Mouse (Mus musculus): ENCODE data around the gene Rogdi. TPM values are rescaled to one million over a fixed set of nuclear protein-coding genes. Genes with fewer than 3 reads are reported as not detected.

Rogdi gene
- 100 to 1,000 TPM; 282 to 333 (median 307) TPM for total RNA-seq (2022)

DNA sequence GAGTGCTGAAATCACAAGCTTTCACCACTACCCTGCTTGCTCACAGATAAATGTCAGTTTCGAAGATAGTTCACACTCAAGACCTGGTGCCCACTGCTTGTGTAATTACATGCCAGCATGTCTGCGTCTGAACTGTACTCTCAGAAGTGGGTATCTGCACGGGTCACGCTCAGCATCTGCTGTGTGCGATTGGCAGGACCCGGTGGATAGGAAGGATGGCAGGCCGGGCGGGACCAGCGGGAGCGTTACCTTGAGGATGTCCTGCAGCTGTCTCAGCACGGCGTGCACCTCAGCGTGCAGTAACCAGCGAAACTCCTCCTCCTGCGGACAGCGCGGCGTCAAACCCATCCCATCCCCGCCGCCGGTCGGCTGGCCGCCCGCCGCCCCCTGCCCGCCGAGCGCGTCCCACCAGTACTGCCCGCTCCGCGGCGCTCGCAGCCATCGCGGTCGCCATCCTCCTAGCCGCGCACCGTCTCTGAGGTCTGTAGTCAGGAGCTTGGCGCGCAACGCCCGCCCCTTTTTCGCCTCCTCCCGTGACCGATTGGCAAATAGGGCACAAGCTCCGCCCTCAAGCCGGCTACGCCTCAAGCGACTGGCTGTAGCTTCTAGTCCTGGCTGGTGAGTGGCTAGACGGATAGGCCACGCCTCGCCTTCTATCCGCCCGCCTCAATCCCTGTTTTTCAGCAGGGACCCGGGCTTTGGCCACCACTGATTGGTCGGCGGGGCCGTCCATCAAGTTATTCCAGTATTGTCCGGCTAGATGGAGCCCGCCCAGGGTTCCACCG is at the start of gene Rogdi:
Gene Rogdi (minus strand): TSS at position 500 of the 785 bp plus-strand sequence.
- DNase-seq (ENCODE audit: low spot score in 2 of 2) = peak; percentile 99

DNA sequence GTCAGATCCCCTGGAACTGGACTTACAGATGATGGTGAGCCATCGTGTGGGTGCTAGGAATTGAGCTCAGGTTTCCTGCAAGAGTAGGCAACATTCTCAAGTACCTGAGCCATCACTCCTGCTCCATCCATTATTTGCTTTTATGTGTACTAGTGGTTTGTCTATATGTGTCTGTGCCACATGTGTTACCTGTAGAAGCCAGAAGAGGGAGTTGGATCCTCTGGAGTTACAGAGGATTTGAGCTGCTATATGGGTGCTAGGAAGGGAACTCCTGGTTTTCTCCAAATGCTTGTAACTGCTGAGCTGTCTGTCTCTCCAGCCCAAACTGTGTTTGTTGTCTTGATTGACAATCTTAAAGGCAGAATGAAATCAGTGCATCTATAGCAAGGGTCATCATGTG is 44.8 kb upstream of the Rogdi start:
- DNase-seq (ENCODE audit: low spot score in 2 of 2) = no peak

DNA sequence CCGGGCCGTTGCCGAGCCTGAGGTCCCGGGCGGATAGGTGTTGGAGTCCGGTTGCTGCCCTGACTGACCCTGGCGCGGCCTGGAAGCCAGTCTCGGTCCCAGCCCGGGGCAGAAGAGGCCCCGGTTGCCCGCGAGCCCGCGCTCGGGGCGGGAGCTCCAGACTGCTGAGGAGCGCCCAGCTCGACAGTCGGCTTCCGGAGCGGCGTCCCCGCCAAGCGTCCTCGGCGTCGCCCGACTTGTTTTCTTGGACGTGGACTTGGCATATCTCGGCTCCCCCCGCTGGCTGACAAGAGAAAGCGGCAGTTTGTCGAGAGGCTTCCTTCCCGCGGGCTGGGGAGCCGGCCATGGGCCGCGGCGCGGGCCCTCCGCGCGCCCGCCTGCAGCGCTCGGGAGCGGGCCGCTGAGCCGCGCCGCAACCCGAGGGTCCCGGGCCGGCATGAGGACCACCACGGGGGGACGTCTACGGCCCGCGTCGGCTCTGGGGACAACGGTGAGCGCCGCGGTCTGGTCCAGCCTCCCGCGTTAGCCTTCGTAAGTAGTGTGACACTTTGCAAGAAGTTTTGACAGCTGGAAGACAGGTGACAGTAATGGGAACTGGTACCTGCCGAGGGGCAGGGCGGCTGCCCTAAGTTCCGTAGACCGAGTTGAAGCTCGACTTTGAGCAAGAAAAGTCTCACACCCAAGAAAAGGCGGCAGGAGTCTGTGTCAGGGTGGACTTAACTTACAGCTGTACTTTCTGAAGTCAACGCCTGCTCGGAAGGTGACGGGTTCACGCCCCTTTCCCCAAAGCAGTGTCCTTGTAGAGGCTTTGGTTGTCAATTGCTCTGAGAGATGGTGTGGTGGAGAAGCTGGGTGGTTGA is 37.1 kb upstream of the Rogdi start:
- peak; percentile 52 to 66 for DNase-seq (ENCODE audit: low spot score in 2 of 2)

DNA sequence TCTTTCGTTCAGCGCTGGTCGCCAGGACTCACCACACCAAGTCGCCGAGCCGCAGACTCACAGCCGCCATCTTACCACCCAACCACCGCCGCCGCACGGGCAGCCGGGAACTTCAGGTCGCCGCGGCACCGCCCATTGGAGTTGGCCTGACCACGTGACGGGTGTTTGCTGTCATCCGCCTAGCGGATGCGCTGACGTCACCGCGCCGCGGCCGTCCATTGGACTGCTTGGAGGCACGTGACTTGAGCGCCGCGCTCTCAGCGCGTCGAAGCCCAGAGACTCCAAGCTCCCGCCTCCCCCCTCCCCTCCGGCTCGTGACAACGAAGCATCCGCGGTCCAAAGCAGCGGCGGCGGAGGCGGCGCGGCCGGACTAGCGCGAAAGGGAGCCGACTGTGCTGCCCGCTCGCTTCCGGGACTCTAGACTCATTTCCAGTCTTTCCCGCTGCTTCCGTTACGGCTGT is 36.5 kb upstream of the Rogdi start, which contains the start of the genes Glyr1 and Ubn1:
Gene Glyr1 (minus strand): TSS at position 90 of the 461 bp plus-strand sequence.
Gene Ubn1 (plus strand): TSS at position 284 of the 461 bp plus-strand sequence.
- peak; percentile 99 for DNase-seq (ENCODE audit: low spot score in 2 of 2)

DNA sequence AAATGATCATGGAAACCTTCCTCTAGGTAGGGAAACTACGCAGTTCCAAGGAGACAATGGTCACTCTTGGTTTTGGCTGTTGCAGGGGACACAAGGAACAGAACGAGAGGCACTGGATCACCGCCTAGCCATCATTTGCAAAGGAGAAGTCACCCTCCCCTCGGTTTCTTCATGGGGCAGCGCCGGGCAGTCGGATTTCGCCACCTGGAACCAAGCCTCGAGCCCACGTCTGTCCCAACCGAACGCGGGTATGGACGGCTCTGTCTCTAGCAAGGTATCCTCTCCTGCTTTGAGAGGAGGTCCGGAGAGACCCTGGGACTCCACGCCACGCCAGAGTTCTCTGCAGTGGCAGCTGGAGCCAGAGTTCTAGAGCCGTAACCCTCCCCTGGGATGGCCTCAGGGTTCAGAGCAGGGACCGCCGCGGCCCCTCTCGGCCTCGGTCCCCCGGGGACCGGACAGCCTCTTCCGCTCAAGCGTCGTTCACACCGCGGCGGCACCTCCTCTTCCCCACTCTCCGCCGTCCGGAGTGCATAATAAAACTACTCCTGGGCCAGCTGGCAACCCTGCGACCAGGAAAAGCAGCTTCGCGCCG is 35.9 kb upstream of the Rogdi start:
- DNase-seq (ENCODE audit: low spot score in 2 of 2) = peak in 1 of 2 experiments; percentile 21

DNA sequence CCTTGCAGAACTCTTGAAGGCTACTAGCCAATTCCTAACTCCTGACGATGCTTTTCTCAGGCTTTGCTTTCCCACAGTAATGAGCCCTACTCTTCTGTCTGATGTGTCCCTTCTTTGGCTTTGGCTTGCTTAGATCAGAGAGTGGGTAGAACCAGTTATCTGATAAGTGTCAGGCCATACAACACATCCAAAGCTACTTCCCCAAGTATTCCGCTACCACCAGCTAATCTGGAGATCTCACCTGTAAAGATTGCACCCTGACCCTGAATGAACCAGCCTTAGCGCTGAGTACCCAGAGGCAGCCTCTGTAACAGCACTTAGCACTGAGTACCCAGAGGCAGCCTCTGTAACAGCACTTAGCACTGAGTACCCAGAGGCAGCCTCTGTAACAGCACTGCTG is 32.0 kb upstream of the Rogdi start:
- no peak for DNase-seq (ENCODE audit: low spot score in 2 of 2)

DNA sequence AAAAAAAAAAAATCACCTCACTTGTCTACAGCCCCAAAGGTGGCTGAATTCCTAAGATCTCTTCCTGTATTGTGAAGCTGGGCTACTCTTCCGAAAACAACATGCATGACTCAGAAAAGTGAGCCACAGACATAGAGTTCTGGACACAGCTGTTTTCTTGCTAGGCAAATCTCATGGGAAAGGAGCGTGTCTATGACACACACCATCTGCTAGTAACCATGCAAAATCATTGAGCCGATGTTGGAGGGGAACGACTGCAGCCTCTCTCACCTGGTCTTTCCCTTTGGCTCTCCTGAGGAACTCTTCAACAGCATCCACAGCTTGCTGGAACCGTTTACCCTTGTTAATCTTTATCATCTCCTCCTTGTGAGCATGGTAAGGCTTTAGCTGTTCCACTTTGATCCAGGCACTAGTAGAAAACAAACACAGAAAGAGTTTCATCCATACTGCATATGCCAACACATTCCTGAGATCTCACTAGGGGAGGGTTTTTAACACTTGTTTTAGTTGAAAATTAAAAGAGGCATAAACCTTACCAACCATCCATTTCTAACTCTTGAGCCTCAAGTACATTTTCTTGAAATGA is 23.4 kb upstream of the Rogdi start:
- DNase-seq (ENCODE audit: low spot score in 2 of 2) = no peak

DNA sequence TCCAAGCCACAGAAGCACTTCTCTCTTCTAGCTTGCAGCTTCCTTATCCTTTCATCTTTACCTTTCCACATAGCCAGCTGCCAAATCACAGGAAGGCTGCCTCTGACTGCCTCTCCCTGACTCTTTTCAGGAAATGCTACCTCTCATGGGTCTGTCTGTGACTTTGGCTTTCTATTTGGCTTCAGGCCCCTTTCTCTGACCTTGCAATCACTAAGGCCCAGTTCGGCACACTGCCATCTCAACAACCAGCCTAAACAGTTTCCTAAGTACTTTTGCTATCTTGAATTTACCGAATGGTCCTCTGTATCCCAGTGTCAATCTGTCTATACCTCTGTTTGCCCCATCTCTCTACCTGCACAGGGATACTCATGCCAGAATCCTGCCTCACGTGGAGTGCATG is 22.2 kb upstream of the Rogdi start:
- DNase-seq (ENCODE audit: low spot score in 2 of 2) = no peak

DNA sequence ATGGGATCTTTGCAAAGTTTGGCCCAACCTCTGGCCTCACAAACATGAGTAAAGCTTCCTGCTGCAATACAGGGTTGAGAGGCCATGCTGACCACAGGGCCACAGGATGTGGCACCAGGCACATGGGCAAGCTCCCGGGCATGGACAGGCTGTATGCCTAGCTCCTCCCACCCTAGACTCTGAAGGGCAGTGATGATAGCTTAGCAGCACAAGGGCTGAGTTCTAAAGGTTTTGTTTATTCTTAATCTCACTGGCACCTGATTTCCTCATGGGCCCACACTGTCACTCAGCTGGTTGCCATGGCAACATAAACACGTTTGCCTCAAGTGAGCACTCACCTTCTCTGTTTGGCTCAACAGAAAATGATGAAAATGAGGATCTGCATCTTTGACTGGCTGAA is 16.5 kb upstream of the Rogdi start:
- DNase-seq (ENCODE audit: low spot score in 2 of 2) = no peak

DNA sequence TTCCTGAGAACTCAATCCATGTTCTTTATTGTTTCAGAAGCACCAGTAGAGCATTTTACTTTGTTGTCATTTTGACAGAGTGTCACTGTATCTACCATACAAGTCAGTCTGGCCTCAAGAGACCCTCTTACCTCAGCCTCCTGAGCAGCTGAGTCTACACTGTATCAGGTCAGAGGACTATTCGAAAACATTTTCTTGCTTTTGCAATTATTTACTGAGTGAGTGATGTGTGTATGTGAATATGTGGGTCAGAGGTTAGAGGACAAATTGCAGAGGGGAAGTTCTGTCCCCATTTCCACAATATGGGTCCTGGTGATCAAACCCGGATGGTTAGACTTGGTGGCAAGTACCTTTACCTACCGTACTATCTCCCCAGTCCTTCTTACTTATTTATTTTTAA is 10.7 kb upstream of the Rogdi start:
- DNase-seq (ENCODE audit: low spot score in 2 of 2) = no peak

DNA sequence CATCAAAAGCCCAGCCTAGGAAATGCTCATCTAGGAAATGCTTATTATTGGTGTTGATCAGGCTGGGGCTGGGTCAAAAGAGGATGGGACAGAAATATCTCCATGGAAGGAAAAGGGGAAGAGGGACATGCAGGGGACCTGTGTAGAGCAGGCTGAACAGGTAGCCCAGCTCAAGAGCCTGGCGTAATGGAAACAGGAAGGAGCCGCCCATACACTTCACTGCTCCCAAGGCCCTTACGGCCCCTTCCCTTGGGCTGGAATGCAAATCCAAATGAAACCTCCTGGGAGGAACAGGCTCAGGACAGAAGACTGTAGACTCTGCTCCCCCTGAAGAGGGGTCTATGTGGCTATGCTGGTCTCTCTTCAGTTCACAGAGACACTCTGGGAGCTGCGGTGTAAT is 1.2 kb upstream of the Rogdi start:
- DNase-seq (ENCODE audit: low spot score in 2 of 2) = no peak

DNA sequence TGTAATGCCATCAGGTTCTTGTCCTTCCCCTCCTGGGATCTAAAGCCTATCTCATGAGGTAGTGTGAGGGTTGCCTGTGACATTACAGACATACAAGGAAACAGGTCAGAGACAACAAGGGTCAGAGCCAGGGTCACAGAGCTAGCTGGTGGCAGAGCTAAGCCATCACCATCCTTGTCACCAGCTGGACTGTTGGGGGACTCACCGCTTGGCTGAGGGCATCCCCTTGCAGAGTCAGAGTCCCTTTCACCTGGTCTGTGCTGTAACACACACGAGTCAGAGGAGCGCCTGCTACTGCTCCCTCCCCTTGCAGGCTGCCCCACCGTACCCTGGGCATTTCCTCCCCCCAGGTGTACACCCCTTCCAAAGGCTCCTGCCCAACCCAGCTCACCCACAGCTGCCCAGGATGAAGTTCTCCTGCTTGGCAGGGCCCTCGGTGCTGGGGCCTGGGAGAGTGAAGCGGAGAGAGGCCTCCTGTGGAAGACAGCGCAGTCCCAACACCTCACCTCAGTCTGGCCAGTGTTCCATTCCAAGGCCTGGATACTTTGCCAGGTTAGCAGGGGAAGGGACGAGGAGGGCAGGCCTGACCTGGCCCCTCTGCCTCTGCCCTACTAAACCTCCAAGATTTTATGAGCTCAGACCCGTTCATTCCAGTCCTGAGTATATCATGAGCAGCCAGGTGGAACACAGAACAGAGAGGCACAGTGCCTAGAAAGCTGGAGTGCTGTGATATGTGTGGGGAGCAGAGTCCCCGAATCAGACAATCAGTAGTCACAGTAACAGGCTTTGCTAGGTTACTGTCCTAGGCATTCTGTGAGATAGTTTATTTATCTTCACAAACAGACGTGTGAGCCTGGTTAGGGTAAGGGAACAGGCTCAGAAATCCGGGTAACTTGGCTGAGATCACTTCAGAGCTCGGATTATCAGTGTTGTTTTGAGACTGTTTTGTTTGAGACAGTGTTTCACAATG is 1.0 kb downstream of the Rogdi start:
- no peak for DNase-seq (ENCODE audit: low spot score in 2 of 2)

DNA sequence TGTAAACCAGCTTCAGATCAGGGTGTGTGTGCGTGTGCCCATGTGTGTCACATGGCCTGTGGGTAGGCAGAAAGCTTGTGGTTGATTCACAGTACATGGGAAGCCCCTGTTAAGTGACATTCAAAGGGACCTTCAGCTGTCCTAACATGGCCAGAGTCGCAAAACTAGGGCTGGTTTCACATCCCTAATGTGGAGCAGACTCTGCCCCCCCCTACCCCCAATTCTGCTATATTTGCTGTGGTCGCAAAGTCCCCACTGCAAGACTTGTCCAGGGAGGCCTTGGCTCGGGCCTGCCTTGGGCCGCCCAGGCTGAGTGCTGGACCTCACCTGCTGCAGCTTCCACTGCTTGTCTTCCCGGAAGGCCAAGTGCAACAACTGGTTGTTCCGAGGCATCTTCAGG is 2.1 kb downstream of the Rogdi start:
- no peak for DNase-seq (ENCODE audit: low spot score in 2 of 2)

DNA sequence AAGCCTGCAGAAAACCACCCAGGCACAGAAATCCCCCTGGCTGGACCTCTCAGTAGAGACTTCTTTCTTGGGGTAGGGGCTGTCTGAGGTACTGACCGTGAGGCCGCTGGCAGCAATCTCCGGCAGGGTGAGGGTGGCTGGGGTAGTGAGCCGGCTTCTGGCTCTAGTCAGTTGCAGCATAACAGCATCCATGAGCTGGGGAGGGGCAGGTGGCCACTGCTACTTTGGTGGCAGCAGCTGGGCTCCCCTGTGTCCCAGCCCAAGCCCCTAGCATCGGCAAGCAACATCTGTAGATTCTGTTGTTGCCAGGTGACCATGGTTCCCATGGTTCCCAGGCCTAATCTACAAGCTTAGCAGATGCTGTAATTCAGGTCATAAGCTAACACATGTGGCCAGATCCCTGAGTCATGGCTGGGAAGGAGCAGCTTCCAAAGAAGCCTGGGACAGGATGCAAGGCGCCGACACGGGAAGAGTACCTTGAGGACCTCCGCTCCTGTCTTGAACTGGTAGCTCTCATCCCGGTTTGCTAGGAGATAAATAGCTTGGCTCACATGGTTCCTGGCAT is 2.9 kb downstream of the Rogdi start:
- no peak for DNase-seq (ENCODE audit: low spot score in 2 of 2)

DNA sequence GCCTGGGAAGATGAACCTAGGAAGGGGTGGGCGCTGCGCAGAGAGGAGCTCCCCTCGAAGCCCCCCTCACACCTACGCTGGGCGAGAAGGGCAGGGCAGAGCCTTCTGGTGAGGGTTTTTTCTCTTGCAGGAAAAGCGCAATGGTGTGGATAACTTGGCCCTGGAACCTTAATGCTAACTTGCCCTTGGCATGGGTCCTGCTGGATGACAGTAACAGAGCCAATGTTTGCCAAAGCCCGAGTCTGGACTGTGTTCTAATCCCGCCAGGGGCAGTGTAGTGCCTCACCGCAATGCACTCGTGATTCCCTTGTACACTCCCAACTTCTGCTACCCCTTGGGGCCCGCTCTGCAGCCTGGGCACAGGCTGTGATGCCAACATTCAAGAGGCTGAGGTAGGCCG is 5.3 kb downstream of the Rogdi start:
- DNase-seq (ENCODE audit: low spot score in 2 of 2) = no peak

DNA sequence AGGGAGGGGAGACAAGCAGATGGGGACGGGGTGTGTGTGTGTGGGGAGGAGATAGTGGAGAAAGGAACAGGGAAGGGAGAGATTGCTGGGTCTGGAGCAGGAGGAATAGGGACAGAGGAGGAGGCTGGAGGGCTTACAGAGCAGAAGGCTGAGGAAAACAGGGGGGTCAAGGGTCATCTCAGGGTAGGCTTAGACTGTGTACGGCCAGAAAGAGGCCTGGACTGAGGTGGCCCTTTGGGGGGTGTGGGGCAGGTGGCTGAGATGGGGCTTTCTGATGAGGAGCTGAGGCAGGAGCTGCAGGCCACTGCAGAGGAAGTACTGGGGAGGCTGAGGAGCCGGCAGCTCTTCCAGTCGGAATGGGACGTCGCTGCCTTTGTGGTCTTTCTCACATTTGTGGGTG is 5.9 kb downstream of the Rogdi start:
- no peak for DNase-seq (ENCODE audit: low spot score in 2 of 2)

DNA sequence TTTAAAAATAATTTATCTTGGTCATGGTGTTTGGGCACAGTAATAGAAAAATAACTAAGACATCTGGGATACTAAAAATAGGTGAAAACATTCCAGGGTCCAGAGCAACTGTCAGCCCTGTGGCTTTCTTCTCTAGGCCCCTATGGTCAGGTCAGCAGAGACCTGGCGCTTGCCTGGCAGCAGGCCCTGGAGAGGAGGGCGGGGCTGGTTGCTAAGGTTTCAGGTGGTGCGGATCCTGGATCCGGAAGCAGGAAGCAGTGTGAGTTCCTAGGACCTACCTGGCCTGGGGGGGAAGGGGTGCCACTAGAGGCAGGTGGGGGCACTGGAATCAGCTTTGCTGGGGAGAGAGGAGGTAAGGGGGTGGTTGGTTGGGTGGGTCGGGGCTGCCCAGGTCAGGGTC is 6.3 kb downstream of the Rogdi start, which contains the start of gene Smim22:
Gene Smim22 (plus strand): TSS at position 222 of the 400 bp plus-strand sequence.
- DNase-seq (ENCODE audit: low spot score in 2 of 2) = no peak

DNA sequence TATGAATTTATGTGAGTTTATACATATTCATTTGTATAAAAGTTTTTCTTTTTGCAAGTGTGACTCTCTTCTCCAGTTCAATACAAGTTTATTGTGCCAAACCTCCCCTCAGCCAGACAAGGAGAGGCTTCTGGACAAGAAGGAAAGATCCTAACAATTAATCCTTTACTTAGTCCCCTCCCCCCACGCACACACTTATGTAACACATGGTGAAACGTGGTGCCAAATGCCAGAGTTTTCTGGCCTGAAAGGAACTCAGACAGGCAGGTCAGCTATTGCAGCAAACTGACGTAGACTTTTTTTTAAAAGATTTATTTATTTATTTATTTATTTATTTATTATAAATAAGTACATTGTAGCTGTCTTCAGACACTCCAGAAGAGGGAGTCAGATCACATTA is 12.7 kb downstream of the Rogdi start:
- DNase-seq (ENCODE audit: low spot score in 2 of 2) = no peak

DNA sequence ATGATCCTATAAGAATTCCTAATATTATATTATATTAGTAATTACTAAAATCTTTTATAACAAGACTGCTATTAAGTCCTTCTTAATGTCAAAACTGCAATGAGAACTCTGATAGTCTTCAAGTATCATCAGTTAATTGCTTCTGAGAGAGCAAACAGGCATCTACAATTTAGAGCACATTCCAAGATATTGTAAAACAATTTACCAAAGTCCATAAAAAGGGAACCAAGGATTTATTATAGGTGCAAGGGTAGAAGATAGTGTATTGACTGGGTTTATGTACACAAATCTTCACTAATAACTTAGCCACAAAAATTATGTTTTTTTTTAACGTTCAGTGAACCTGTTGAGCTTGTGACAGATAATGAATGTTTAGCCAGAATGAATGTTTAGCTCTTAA is 14.4 kb downstream of the Rogdi start:
- no peak for DNase-seq (ENCODE audit: low spot score in 2 of 2)

DNA sequence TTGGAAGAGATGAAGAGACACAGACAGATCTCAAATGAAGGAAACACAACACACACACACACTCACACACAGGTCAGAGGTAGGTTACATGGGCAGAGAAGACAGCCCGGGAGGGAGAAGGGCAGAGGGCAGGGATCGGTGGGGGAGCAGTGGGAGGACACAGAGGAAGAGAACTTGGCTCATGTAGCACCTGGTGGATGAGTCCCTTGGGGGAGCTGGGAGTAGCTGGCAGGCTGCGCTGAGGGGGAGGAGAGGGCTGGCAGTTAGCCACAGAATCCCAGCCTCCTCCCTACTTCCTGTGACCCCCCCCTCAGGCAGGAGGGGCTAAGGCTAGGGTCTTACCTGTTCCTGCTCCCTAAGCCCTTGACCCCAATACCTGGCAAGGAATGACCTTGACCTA is 15.8 kb downstream of the Rogdi start, which contains the start of gene Sept12:
Gene Sept12 (minus strand): TSS at position 300 of the 400 bp plus-strand sequence.
- DNase-seq (ENCODE audit: low spot score in 2 of 2) = no peak
